Mouse (Mus musculus): Measurements from ENCODE around the gene Dpep1.

Gene Dpep1

GRCm38 (mm10) chr8:123248596-123248995, 62.6 kb downstream of the Dpep1 start:
- no peak for DNase-seq (ENCODE audit: low spot score)

- no peak for DNase-seq (ENCODE audit: low spot score)
These were observed 64.9 kb downstream of the Dpep1 start for GRCm38 (mm10) chr8:123250940-123251339.
